Comparison of ENCODE assay signal across 8 mouse cellular contexts in genomic region chr19:16372752-16373486, GRCm38 (mm10).
DNase-seq lines count a peak whose midpoint lies in the region; ATAC-seq and TF ChIP-seq lines count a peak whose summit lies in the region.

No protein-coding gene starts in this region.

- no peak for DNase-seq in heart, embryonic 10.5 days (ENCODE audit: low spot score)
- no peak for DNase-seq in heart, postnatal 14 days
- DNase-seq in brain, adult 2 months (ENCODE audit: low read depth, low spot score), result peak; percentile 42
- peak; percentile 65 for DNase-seq in lung, postnatal 36 days
- DNase-seq in stomach, postnatal 0 days (ENCODE audit: low spot score), result no peak
- DNase-seq in urinary bladder, postnatal 36 days (ENCODE audit: low spot score in 2 of 2), result no peak
- no peak for DNase-seq in kidney, adult 9 months

- no peak overlapping the region for H3K4me3 ChIP-seq in heart, embryonic 10.5 days
- H3K4me3 ChIP-seq in stomach, postnatal 0 days (ENCODE audit: low read depth, low read length), result no peak overlapping the region

- intact Hi-C loops in heart, postnatal 14 days (cut with DNase I), result no loop called here

- no peaks in the 10 kb centered on the region for H3K36me3 ChIP-seq in heart, embryonic 10.5 days
- H3K36me3 ChIP-seq in stomach, postnatal 0 days (ENCODE audit: control insufficient read depth, insufficient read depth, low read length), result no peaks in the 10 kb centered on the region

- H3K4me1 ChIP-seq in heart, embryonic 10.5 days, result peaks cover 38% of the 10 kb centered on the region
- no peaks in the 10 kb centered on the region for H3K4me1 ChIP-seq in stomach, postnatal 0 days (replicated peaks; ENCODE audit: control insufficient read depth, insufficient read depth)

- no peaks in the 10 kb centered on the region for H3K27me3 ChIP-seq in heart, embryonic 10.5 days (ENCODE audit: insufficient read depth, poor library complexity, severe bottlenecking)
- H3K27me3 ChIP-seq in stomach, postnatal 0 days (ENCODE audit: control insufficient read depth, insufficient read depth, low read length), result no peaks in the 10 kb centered on the region

- no peak overlapping the region for H3K9ac ChIP-seq in stomach, postnatal 0 days (ENCODE audit: low read length)

- H3K27ac ChIP-seq in heart, embryonic 10.5 days, result peak overlapping the region; percentile 64
- no peak overlapping the region for H3K27ac ChIP-seq in stomach, postnatal 0 days (replicated peaks)

- H3K4me2 ChIP-seq in stomach, postnatal 0 days (replicated peaks; ENCODE audit: low read depth), result no peak overlapping the region

- 74% methylated on average over 9 of the region's 9 CpGs for WGBS in heart, embryonic 10.5 days
- 76% methylated on average over 9 of the region's 9 CpGs for WGBS in stomach, postnatal 0 days

- no peak for TF ChIP-seq EP300 in stomach, postnatal 0 days (optimal IDR thresholded peaks at IDR 0.05)

- no peak for TF ChIP-seq CTCF in stomach, postnatal 0 days (IDR thresholded peaks at IDR 0.05; ENCODE audit: low read depth)

- ATAC-seq in hematopoietic stem cell, adult 5-6 weeks (replicated peaks in 1 of 2; ENCODE audit: insufficient read depth in 1 of 2, low FRiP score in 2 of 2, low TSS enrichment in 1 of 2, low read depth in 1 of 2, poor library complexity in 2 of 2, severe bottlenecking in 2 of 2), result peak; percentile 97 to 99
- ATAC-seq in stomach, postnatal 0 days (ENCODE audit: low FRiP score, low TSS enrichment), result peak; percentile 19; the same call in 1 of the 2 replicates

- H3K9me3 ChIP-seq in heart, embryonic 10.5 days, result no peaks in the 10 kb centered on the region
- H3K9me3 ChIP-seq in stomach, postnatal 0 days (ENCODE audit: control insufficient read depth, low read length), result no peaks in the 10 kb centered on the region

Comparison
In these comparisons a context has a peak if more than half of its experiments do, and no peak if none do; other contexts are left out.
1. DNase-seq: peak in brain, adult 2 months (single experiment) and lung, postnatal 36 days (single experiment); none in heart, embryonic 10.5 days (single experiment), heart, postnatal 14 days (0 of 2), stomach, postnatal 0 days (single experiment), urinary bladder, postnatal 36 days (0 of 2) and kidney, adult 9 months (single experiment).